Mouse (Mus musculus) regulatory T cell (primary cell): ENCODE data around the gene Gcm2.

ENCODE experiments used
- in situ Hi-C: fragments of 300-600 bp; cut with MboI, MseI; formaldehyde crosslinking; loops from one replicate; pipeline ENCODE4 v1.15.1; 2025; ENCODE audit warnings: high pct_unique_total_duplicates

The Gcm2 gene

GRCm38 (mm10) chr13:41079859-41080258 is 31.0 kb downstream of the Gcm2 start:
- in situ Hi-C loops = loop anchor here (5.0 kb wide), 1 partner anchor 157 kb away; no protein-coding TSS in a partner anchor

GRCm38 (mm10) chr13:41079421-41079780 is 31.4 kb downstream of the Gcm2 start, which contains the start of gene Mak:
Mak (minus strand) TSS chr13:41079706.
- in situ Hi-C loops = no loop called here

GRCm38 (mm10) chr13:41078690-41079420 is 32.0 kb downstream of the Gcm2 start:
- in situ Hi-C loops = no loop called here

GRCm38 (mm10) chr13:41077921-41078320 is 32.9 kb downstream of the Gcm2 start:
- in situ Hi-C loops = no loop called here

GRCm38 (mm10) chr13:41073819-41074218 is 37.0 kb downstream of the Gcm2 start:
- in situ Hi-C loops = no loop called here

- in situ Hi-C loops = no loop called here
These were observed 39.2 kb downstream of the Gcm2 start for GRCm38 (mm10) chr13:41071617-41072016.

- in situ Hi-C loops = no loop called here
These were observed 43.2 kb downstream of the Gcm2 start for GRCm38 (mm10) chr13:41067618-41068017.

GRCm38 (mm10) chr13:41051965-41052364 is 58.9 kb downstream of the Gcm2 start:
- in situ Hi-C loops = no loop called here
